Mouse (Mus musculus) limb, embryonic 14.5 days (tissue): ENCODE data around the gene Stx2. TPM values are rescaled to one million over a fixed set of nuclear protein-coding genes. Genes with fewer than 3 reads are reported as not detected.
A peak's percentile ranks its signal among the peaks of the same experiment; 100 is the strongest.

ENCODE experiments used
- ATAC-seq: fragments of 200-750 bp; cut with Nextera tagmentation; 2 replicates; pipeline ENCODE4 v1.8.0; 2017; ENCODE audit warnings: low read depth, moderate number of reproducible peaks, moderate TSS enrichment; ENCODE audit not compliant: low FRiP score
- DNase-seq: peaks from one replicate; pipeline ENCODE4 v3.0.0-alpha.2; 2015; ENCODE audit warnings: low spot score
- H3K27ac ChIP-seq: fragments of 300-500 bp; sonication (generic); replicated peaks from 2 replicates; pipeline ENCODE4 v1.5.1; 2014; ENCODE audit warnings: low read depth, mild to moderate bottlenecking, low read length, moderate library complexity, mixed read lengths
- H3K27me3 ChIP-seq: fragments of 300-500 bp; sonication (generic); 2 replicates; pipeline ENCODE4 v1.6.1; 2014; ENCODE audit warnings: low read length, mixed read lengths; ENCODE audit not compliant: control insufficient read depth, insufficient read depth
- H3K36me3 ChIP-seq: fragments of 300-500 bp; sonication (generic); 2 replicates; pipeline ENCODE4 v1.6.1; 2014; ENCODE audit warnings: mild to moderate bottlenecking, low read length, moderate library complexity, mixed read lengths; ENCODE audit not compliant: control insufficient read depth, insufficient read depth
- H3K4me1 ChIP-seq: fragments of 300-500 bp; sonication (generic); 2 replicates; pipeline ENCODE4 v1.6.1; 2014; ENCODE audit warnings: antibody characterized with exemption, low read length, mixed read lengths; ENCODE audit not compliant: control insufficient read depth, insufficient read depth
- H3K4me2 ChIP-seq: fragments of 300-500 bp; sonication (generic); replicated peaks from 2 replicates; pipeline ENCODE4 v1.6.1; 2014; ENCODE audit warnings: low read depth, mild to moderate bottlenecking, low read length, moderate library complexity; ENCODE audit not compliant: severe bottlenecking
- H3K4me3 ChIP-seq: fragments of 300-500 bp; sonication (generic); replicated peaks from 2 replicates; pipeline ENCODE4 v1.5.1; 2014; ENCODE audit warnings: low read length
- H3K9ac ChIP-seq: fragments of 300-500 bp; sonication (generic); 2 replicates; pipeline ENCODE4 v1.6.1; 2014; ENCODE audit warnings: mild to moderate bottlenecking, low read depth, low read length, moderate library complexity; ENCODE audit not compliant: severe bottlenecking
- H3K9me3 ChIP-seq: fragments of 300-500 bp; sonication (generic); 2 replicates; pipeline ENCODE4 v1.6.1; 2016; ENCODE audit warnings: low read length; ENCODE audit not compliant: control insufficient read depth
- POLR2A ChIP-seq: fragments of 200-500 bp; IDR thresholded peaks from 2 replicates; pipeline ENCODE4 v1.8.0; 2012; ENCODE audit warnings: inconsistent platforms, mild to moderate bottlenecking, moderate library complexity, borderline replicate concordance; ENCODE audit not compliant: insufficient read depth, insufficient read length; ENCODE audit errors: extremely low read depth
- WGBS: fragments of 180-500 bp; shearing (Covaris S2); extraction: QIAGEN DNeasy Blood & Tissue Kit; methylation state at CpG from one replicate; pipeline ENCODE4 v1.1.7; 2014; 5-methylcytosine and 5-hydroxymethylcytosine counted together
- polyA plus RNA-seq, 2 experiments: library from polyadenylated mRNA; depleted of rRNA in 1 of 2; stranded (reverse) in 1 of 2; unstranded in 1 of 2; fragments of >200 nt; fragmentation: Nextera tagmentation in 1 of 2; extraction: Ambion mirVana in 1 of 2; gene quantifications; 2 replicates each; pipeline versions ENCODE4 v1.2.1 to v1.2.3; 2012 to 2014

Stx2 gene
- polyA plus RNA-seq, 2 experiments: 28.6 to 46.2 TPM

GRCm38 (mm10) chr5:129010937-129011336, 2.6 kb upstream of the Stx2 start:
- Histone ChIP-seq H3K4me3 (no peak overlapping the region), H3K9me3 (no peaks in the 10 kb centered on the region), H3K9ac (no peak overlapping the region), H3K4me1 (peaks cover 9% of the 10 kb centered on the region), H3K36me3 (no peaks in the 10 kb centered on the region), H3K4me2 (no peak overlapping the region), H3K27ac (no peak overlapping the region), H3K27me3 (no peaks in the 10 kb centered on the region)
- ATAC-seq (no peak), DNase-seq (no peak)
- no peak for TF ChIP-seq POLR2A
- WGBS: 78% methylated on average over 2 of the region's 2 CpGs

GRCm38 (mm10) chr5:129009577-129009976, 1.2 kb upstream of the Stx2 start:
- no peak for ATAC-seq
- no peaks in the 10 kb centered on the region for H3K9me3 ChIP-seq
- H3K36me3 ChIP-seq: no peaks in the 10 kb centered on the region
- H3K27ac ChIP-seq: no peak overlapping the region
- peaks cover 9% of the 10 kb centered on the region for H3K4me1 ChIP-seq
- DNase-seq: no peak
- H3K4me3 ChIP-seq: no peak overlapping the region
- WGBS: 81% methylated on average over 3 of the region's 3 CpGs
- no peaks in the 10 kb centered on the region for H3K27me3 ChIP-seq
- no peak for TF ChIP-seq POLR2A
- H3K4me2 ChIP-seq: no peak overlapping the region
- H3K9ac ChIP-seq: no peak overlapping the region

GRCm38 (mm10) chr5:129008008-129008407, 366 bp downstream of the Stx2 start:
- H3K4me2 ChIP-seq: peak overlapping the region; percentile 86
- H3K9me3 ChIP-seq: no peaks in the 10 kb centered on the region
- WGBS: 3% methylated on average over 18 of the region's 18 CpGs
- peak overlapping the region; percentile 70 for H3K4me3 ChIP-seq
- no peaks in the 10 kb centered on the region for H3K27me3 ChIP-seq
- no peak overlapping the region; the same call in 1 of the 2 replicates for H3K27ac ChIP-seq
- peak overlapping the region; percentile 71 for H3K9ac ChIP-seq
- TF ChIP-seq POLR2A: no peak
- DNase-seq (no peak), ATAC-seq (peak; percentile 62)
- no peaks in the 10 kb centered on the region for H3K36me3 ChIP-seq
- peaks cover 9% of the 10 kb centered on the region for H3K4me1 ChIP-seq

- Histone ChIP-seq H3K9me3 (no peaks in the 10 kb centered on the region), H3K27ac (no peak overlapping the region), H3K4me3 (peak overlapping the region; percentile 70), H3K9ac (peak overlapping the region; percentile 71), H3K4me2 (peak overlapping the region; percentile 86), H3K36me3 (no peaks in the 10 kb centered on the region), H3K4me1 (peaks cover 9% of the 10 kb centered on the region), H3K27me3 (no peaks in the 10 kb centered on the region)
- ATAC-seq: no peak
- no peak for TF ChIP-seq POLR2A
- WGBS: 50% methylated on average over 13 of the region's 14 CpGs
- DNase-seq: no peak
These were observed 1.0 kb downstream of the Stx2 start for GRCm38 (mm10) chr5:129007105-129007957.

GRCm38 (mm10) chr5:129006031-129006788, 2.2 kb downstream of the Stx2 start:
- Histone ChIP-seq H3K4me3 (no peak overlapping the region), H3K4me1 (peaks cover 9% of the 10 kb centered on the region), H3K27me3 (no peaks in the 10 kb centered on the region), H3K9ac (no peak overlapping the region), H3K4me2 (no peak overlapping the region), H3K27ac (no peak overlapping the region), H3K9me3 (no peaks in the 10 kb centered on the region), H3K36me3 (no peaks in the 10 kb centered on the region)
- ATAC-seq (no peak), DNase-seq (no peak)
- WGBS: 76% methylated on average over 18 of the region's 18 CpGs
- TF ChIP-seq POLR2A: no peak
